Mouse (Mus musculus) stomach, embryonic 16.5 days (tissue): ENCODE measurements around the gene Hoxa9. TPM values are rescaled to one million over a fixed set of nuclear protein-coding genes. Genes with fewer than 3 reads are reported as not detected.

ENCODE experiments used
- ATAC-seq: fragments of 200-750 bp; cut with Nextera tagmentation; 2 replicates; pipeline ENCODE4 v1.8.0; 2017; ENCODE audit warnings: moderate number of reproducible peaks, moderate TSS enrichment; ENCODE audit not compliant: insufficient read depth, low FRiP score
- H3K27ac ChIP-seq: fragments of 300-500 bp; sonication (generic); 2 replicates; pipeline ENCODE4 v1.5.1; 2014; ENCODE audit warnings: low read length
- H3K27me3 ChIP-seq: fragments of 300-500 bp; sonication (generic); 2 replicates; pipeline ENCODE4 v1.6.1; 2014; ENCODE audit warnings: low read length, control low read depth, mixed read lengths; ENCODE audit not compliant: control insufficient read depth, insufficient read depth
- H3K36me3 ChIP-seq: fragments of 300-500 bp; sonication (generic); 2 replicates; pipeline ENCODE4 v1.6.1; 2014; ENCODE audit warnings: low read length; ENCODE audit not compliant: control insufficient read depth, insufficient read depth
- H3K4me1 ChIP-seq: fragments of 300-500 bp; sonication (generic); 2 replicates; pipeline ENCODE4 v1.6.1; 2014; ENCODE audit warnings: low read length, control low read depth, mixed read lengths; ENCODE audit not compliant: control insufficient read depth, insufficient read depth
- H3K4me2 ChIP-seq: fragments of 300-500 bp; sonication (generic); 2 replicates; pipeline ENCODE4 v1.6.1; 2014; ENCODE audit warnings: low read depth, low read length, mixed read lengths
- H3K4me3 ChIP-seq: fragments of 300-500 bp; sonication (generic); replicated peaks from 2 replicates; pipeline ENCODE4 v1.5.1; 2014; ENCODE audit warnings: mild to moderate bottlenecking, low read length
- H3K9ac ChIP-seq: fragments of 300-500 bp; sonication (generic); 2 replicates; pipeline ENCODE4 v1.6.1; 2014; ENCODE audit warnings: low read length
- H3K9me3 ChIP-seq: fragments of 300-500 bp; sonication (generic); replicated peaks from 2 replicates; pipeline ENCODE4 v1.6.1; 2016; ENCODE audit warnings: low read length, control low read depth; ENCODE audit not compliant: control insufficient read depth
- WGBS: fragments of 180-500 bp; shearing (Covaris S2); extraction: QIAGEN DNeasy Blood & Tissue Kit; methylation state at CpG from one replicate; pipeline ENCODE4 v1.1.7; 2014; 5-methylcytosine and 5-hydroxymethylcytosine counted together
- polyA plus RNA-seq: library from polyadenylated mRNA; unstranded; fragments of >200 nt; fragmentation: Nextera tagmentation; extraction: Ambion mirVana; gene quantifications from 2 replicates; pipeline ENCODE4 v1.2.1, GENCODE M21; 2015

The Hoxa9 gene
- polyA plus RNA-seq, 1 experiment from 2014 or later = 0.50 TPM

DNA sequence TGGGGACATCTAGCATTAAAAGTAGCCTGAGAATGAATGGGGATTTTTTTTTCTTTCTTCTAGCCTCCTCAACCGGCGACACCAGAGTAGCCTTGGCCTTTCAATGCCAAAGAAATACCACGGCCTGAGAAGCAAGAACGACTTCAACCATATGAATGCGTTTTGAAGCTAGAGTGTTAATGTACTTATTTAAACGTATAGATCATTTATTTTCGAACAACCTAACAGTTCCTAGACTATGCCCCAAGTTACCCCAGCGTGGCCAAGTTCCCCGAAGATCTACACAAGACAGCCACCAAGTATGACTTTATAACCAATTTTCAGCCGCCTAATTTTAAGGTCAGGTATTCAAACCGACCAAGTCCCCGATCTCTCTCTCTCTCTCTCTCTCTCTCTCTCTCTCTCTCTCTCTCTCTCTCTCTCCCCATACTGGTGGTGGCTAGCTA, 10.0 kb downstream of the Hoxa9 start:
- no peak for ATAC-seq
- Histone ChIP-seq H3K9ac (peak overlapping the region; percentile 82), H3K4me2 (peak overlapping the region; percentile 97), H3K4me3 (peak overlapping the region; percentile 69), H3K4me1 (peaks cover 8% of the 10 kb centered on the region; the same call in 1 of the 2 replicates), H3K9me3 (no peaks in the 10 kb centered on the region), H3K36me3 (no peaks in the 10 kb centered on the region), H3K27me3 (peaks cover 90% of the 10 kb centered on the region), H3K27ac (peak overlapping the region; percentile 70; the same call in 1 of the 2 replicates)
- 19% methylated on average over 12 of the region's 12 CpGs for WGBS

GRCm38 (mm10) chr6:52220003-52220864, 10.7 kb downstream of the Hoxa9 start:
- peak overlapping the region; percentile 97 for H3K4me2 ChIP-seq
- H3K4me3 ChIP-seq = peak overlapping the region; percentile 69
- no peaks in the 10 kb centered on the region for H3K36me3 ChIP-seq
- H3K4me1 ChIP-seq = peaks cover 8% of the 10 kb centered on the region; the same call in 1 of the 2 replicates
- peak overlapping the region; percentile 35 for H3K9ac ChIP-seq
- 34% methylated on average over 32 of the region's 32 CpGs for WGBS
- no peaks in the 10 kb centered on the region for H3K9me3 ChIP-seq
- no peak for ATAC-seq
- 0 out of 2 replicates have a peak overlapping the region, but pooled peaks have one; percentile 3 for H3K27ac ChIP-seq
- H3K27me3 ChIP-seq = peaks cover 88% of the 10 kb centered on the region

- H3K4me2 ChIP-seq = peak overlapping the region; percentile 97; the same call in 1 of the 2 replicates
- no peaks in the 10 kb centered on the region for H3K36me3 ChIP-seq
- 0 out of 2 replicates have a peak overlapping the region, but pooled peaks have one; percentile 3 for H3K27ac ChIP-seq
- peaks cover 8% of the 10 kb centered on the region; the same call in 1 of the 2 replicates for H3K4me1 ChIP-seq
- H3K4me3 ChIP-seq = no peak overlapping the region; the same call in 1 of the 2 replicates
- peaks cover 89% of the 10 kb centered on the region for H3K27me3 ChIP-seq
- H3K9me3 ChIP-seq = no peaks in the 10 kb centered on the region
- WGBS = 44% methylated on average over 9 of the region's 9 CpGs
- H3K9ac ChIP-seq = 0 out of 2 replicates have a peak overlapping the region, but pooled peaks have one; percentile 35
- ATAC-seq = no peak
These were observed 11.5 kb downstream of the Hoxa9 start for GRCm38 (mm10) chr6:52219234-52219942.

DNA sequence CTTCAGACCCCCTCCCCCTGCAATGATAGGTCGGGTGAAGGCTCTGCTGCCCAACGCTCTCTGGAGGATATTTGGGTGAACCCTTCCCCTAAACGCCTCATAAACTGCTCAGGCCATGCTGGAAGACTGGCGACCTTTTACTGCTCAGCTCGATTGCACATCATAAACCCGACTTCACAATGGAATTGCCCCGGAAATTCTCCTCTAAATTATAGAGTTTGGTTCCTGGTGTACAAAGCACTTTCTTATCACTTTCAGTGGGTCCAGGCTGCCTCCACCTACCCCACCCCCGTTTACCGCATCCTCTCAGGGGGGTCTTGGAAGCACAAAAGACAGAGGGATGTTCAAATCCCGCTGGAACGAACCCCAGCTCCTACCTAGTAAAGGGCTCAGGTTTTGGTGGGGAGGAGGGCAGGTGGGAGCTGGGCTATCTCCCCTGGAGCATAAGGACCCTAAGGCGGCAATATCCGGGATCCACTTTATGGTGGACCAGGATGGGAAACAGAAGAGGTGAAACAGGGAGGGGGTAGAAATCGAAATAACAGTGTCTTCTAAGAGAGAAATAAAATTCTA, 12.2 kb downstream of the Hoxa9 start:
- Histone ChIP-seq H3K4me1 (peaks cover 8% of the 10 kb centered on the region; the same call in 1 of the 2 replicates), H3K9ac (peak overlapping the region; percentile 58; the same call in 1 of the 2 replicates), H3K9me3 (no peaks in the 10 kb centered on the region), H3K36me3 (no peaks in the 10 kb centered on the region), H3K27ac (no peak overlapping the region), H3K27me3 (peaks cover 88% of the 10 kb centered on the region), H3K4me2 (peak overlapping the region; percentile 24; the same call in 1 of the 2 replicates), H3K4me3 (0 out of 2 replicates have a peak overlapping the region, but pooled peaks have one; percentile 47)
- no peak for ATAC-seq
- 24% methylated on average over 14 of the region's 14 CpGs for WGBS

DNA sequence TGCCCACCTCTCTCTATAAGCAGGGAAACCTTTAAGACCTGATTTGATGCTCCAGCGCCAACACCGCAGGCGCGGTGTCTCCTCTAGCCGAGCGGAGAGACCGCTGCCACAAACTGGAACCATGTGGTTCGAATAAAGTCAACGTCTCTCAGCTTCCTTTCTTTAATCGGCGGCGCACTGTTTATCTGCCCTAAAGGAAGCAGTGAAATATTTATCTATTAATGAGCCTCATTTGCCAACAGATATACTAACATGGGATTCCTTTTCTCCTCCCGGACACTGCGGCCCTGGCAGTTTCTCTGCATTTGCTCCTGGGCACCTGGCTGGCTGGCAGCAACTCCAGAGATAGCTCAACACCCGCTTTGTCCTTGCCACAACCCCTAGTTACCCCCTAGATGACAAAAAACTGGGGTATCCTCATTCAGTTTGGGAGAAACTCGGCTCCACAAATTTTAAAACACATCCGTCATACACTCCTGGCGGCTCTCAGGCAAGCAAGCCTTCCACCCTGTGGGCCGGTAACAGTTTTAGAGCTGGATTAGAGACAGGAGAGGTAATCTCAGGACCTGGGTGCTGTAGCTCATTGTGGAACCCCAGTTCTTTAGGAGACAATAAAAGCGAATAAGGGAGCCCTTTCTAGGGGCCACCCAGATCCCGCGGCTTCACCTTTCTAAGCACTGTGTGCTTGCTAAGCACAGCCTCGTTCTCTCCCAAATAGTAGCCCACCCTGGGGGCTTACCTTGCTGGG, 12.8 kb downstream of the Hoxa9 start:
- H3K27me3 ChIP-seq = peaks cover 89% of the 10 kb centered on the region
- H3K9ac ChIP-seq = peak overlapping the region; percentile 58
- H3K9me3 ChIP-seq = no peaks in the 10 kb centered on the region
- peaks cover 8% of the 10 kb centered on the region; the same call in 1 of the 2 replicates for H3K4me1 ChIP-seq
- peak overlapping the region; percentile 40 for H3K4me2 ChIP-seq
- no peaks in the 10 kb centered on the region for H3K36me3 ChIP-seq
- H3K4me3 ChIP-seq = peak overlapping the region; percentile 47
- 16% methylated on average over 23 of the region's 23 CpGs for WGBS
- ATAC-seq = no peak
- peak overlapping the region; percentile 56 for H3K27ac ChIP-seq

- peak; percentile 54; the same call in 1 of the 2 replicates for ATAC-seq
- Histone ChIP-seq H3K27me3 (peaks cover 86% of the 10 kb centered on the region), H3K36me3 (no peaks in the 10 kb centered on the region), H3K27ac (peak overlapping the region; percentile 56; the same call in 1 of the 2 replicates), H3K9ac (peak overlapping the region; percentile 58), H3K4me1 (peaks cover 8% of the 10 kb centered on the region; the same call in 1 of the 2 replicates), H3K4me3 (peak overlapping the region; percentile 47), H3K9me3 (no peaks in the 10 kb centered on the region), H3K4me2 (peak overlapping the region; percentile 40)
- under 1% methylated on average over 25 of the region's 25 CpGs for WGBS
These were observed 13.5 kb downstream of the Hoxa9 start for GRCm38 (mm10) chr6:52217459-52217768.

DNA sequence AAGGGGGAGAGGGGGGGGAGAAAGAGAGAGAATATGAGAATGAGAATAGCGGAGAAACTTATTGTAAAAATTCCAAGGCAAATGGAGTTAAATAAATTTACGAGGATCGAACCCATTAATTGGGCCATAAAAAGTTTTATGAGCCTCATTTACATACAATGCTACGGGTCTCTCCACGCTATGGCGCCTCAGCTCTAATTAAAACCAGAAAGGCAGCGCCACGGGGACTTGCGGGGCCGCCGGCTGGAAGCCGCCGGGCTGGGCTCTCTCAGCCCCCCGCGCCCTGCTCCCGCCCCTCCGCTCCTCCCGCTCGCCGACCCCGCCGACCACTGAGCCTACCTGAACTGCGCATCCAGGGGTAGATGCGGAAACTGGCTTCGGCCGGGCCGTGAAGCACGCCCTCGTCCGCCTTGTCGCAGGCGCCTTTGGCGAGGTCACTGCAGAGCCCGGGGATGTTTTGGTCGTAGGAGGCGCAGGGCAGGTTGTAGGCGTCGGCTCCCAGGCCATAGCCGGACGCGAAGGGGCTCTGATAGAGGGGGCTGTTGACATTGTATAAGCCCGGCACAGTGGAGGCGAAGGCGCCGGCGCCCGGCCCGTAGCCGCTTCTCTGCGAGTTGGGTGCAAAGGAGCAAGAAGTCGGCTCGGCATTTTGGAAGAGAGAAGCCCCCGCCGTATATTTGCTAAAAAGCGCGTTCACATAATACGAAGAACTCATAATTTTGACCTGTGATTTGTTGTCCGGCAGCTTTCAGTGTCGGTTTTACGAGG, 14.0 kb downstream of the Hoxa9 start:
- Histone ChIP-seq H3K4me3 (peak overlapping the region; percentile 47), H3K27me3 (peaks cover 85% of the 10 kb centered on the region), H3K9me3 (no peaks in the 10 kb centered on the region), H3K9ac (peak overlapping the region; percentile 68), H3K4me2 (peak overlapping the region; percentile 40), H3K4me1 (peaks cover 6% of the 10 kb centered on the region; the same call in 1 of the 2 replicates), H3K27ac (peak overlapping the region; percentile 7; the same call in 1 of the 2 replicates), H3K36me3 (no peaks in the 10 kb centered on the region)
- 2% methylated on average over 60 of the region's 60 CpGs for WGBS
- no peak for ATAC-seq
